Mouse (Mus musculus) liver, embryonic 14.5 days (tissue): Measurements from ENCODE around the gene Gm10912.

Experiments used
- CTCF ChIP-seq: IDR thresholded peaks from 2 replicates; pipeline ENCODE4 v1.5.1; 2016; ENCODE audit warnings: antibody characterized with exemption, low read depth, control low read depth
- EP300 ChIP-seq: IDR thresholded peaks from 2 replicates; pipeline ENCODE4 v1.6.1; 2016; ENCODE audit warnings: antibody characterized with exemption, low read depth

DNA sequence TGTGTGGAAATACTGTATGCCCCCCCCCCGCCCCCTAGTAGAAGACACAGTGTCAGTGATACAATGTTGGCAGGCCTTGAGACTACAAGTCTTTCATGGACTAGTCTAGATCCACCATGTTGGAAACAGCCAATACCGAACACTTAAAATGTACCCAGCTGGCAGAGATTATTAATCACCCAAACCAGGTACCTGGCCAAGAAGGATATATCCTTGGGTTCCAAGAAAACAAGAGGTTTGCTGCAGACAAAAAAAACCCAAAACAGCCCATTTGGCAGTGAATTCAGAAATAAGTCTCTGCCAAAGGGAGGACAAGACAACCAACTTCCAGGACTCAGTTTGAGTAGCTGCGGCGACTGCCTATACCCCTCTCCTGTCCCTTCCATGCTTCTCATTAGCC is 41.0 kb upstream of the Gm10912 start:
- TF ChIP-seq CTCF (no peak), EP300 (no peak)
